Mouse (Mus musculus) myocyte (in vitro differentiated cells): ENCODE measurements around the gene Col13a1.

Source experiments
- CEBPB ChIP-seq: IDR thresholded peaks from 2 replicates; pipeline ENCODE4 v1.6.1; 2011; ENCODE audit warnings: mild to moderate bottlenecking, moderate library complexity; ENCODE audit not compliant: poor library complexity, insufficient read depth, severe bottlenecking
- E2F4 ChIP-seq: IDR thresholded peaks from one replicate; pipeline ENCODE4 v1.6.1; 2011; ENCODE audit warnings: mild to moderate bottlenecking, control low read depth, moderate library complexity; ENCODE audit not compliant: insufficient read depth
- MAX ChIP-seq: IDR thresholded peaks from one replicate; pipeline ENCODE4 v1.6.1; 2011; ENCODE audit warnings: low read depth, mild to moderate bottlenecking, control low read depth
- MYOD1 ChIP-seq, 3 experiments: IDR thresholded peaks; one replicate each; pipeline ENCODE4 v1.6.1; 2011; ENCODE audit warnings: control low read depth in 2 of 3, low read depth in 2 of 3, mild to moderate bottlenecking in 2 of 3, moderate library complexity in 1 of 3; ENCODE audit not compliant: insufficient read length in 2 of 3, control insufficient read depth in 1 of 3
- MYOG ChIP-seq, 3 experiments: IDR thresholded peaks; one replicate each; pipeline ENCODE4 v1.6.1; 2011; ENCODE audit warnings: control low read depth in 2 of 3, low read depth in 2 of 3, mild to moderate bottlenecking in 2 of 3; ENCODE audit not compliant: insufficient read length in 2 of 3, control insufficient read depth in 1 of 3, insufficient read depth in 1 of 3
- POLR2A ChIP-seq: IDR thresholded peaks from one replicate; pipeline ENCODE4 v1.6.1; 2011; ENCODE audit warnings: low read depth, mild to moderate bottlenecking, control low read depth, moderate library complexity; ENCODE audit not compliant: insufficient read length
- SRF ChIP-seq: IDR thresholded peaks from one replicate; pipeline ENCODE4 v1.6.1; 2011; ENCODE audit warnings: low read depth; ENCODE audit not compliant: control insufficient read depth, insufficient read length
- USF1 ChIP-seq: IDR thresholded peaks from one replicate; pipeline ENCODE4 v1.6.1; 2011; ENCODE audit warnings: low read depth, mild to moderate bottlenecking, control low read depth, moderate library complexity

DNA sequence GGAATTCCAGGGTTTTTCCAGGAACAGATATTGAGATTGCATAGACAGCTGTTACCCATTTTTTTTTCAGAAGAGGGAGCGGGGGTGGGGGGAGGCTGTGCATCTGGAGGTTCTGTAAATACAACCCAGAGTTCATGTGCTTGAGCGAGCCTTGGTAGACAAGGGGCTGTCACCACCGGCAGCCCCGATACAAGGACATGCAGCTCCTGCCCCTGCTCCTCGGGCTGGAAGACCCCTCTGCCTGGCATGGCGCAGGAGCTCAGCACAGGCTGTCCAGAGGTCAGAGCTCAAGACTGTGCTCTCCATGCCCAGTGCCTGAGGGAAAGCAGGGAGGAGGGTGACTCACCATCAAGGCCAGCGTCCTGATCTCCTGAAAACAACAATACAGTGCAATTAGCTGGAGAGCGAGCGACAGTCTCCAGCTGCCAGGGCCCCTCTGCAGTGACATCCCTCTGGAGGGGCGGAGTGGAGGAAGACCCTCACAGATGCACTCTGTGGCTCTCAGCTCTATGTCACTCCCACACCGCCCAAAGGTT, 112.8 kb downstream of the Col13a1 start:
- TF ChIP-seq USF1 (no peak), POLR2A (no peak), CEBPB (no peak), MYOG (IDR thresholded peaks at IDR 0.05; ENCODE audit: control insufficient read depth in 1 of 3, insufficient read depth in 1 of 3, insufficient read length in 2 of 3, low read depth in 2 of 3) (no peak), E2F4 (no peak), MAX (no peak), MYOD1 (IDR thresholded peaks at IDR 0.05; ENCODE audit: control insufficient read depth in 1 of 3, insufficient read length in 2 of 3, low read depth in 2 of 3) (no peak), SRF (no peak)
